Mouse (Mus musculus): ENCODE measurements around the gene Ccdc120. TPM values are rescaled to one million over a fixed set of nuclear protein-coding genes. Genes with fewer than 3 reads are reported as not detected.
A peak's percentile ranks its signal among the peaks of the same experiment; 100 is the strongest.
"Not testable (repeated sequence)": the region's sequence is repeated elsewhere in the genome, so short reads cannot be mapped to it uniquely, and the experiment has no call there.

The Ccdc120 gene
- total RNA-seq, 2 experiments from 2014 or later, result 5.2 to 6.9 TPM

DNA sequence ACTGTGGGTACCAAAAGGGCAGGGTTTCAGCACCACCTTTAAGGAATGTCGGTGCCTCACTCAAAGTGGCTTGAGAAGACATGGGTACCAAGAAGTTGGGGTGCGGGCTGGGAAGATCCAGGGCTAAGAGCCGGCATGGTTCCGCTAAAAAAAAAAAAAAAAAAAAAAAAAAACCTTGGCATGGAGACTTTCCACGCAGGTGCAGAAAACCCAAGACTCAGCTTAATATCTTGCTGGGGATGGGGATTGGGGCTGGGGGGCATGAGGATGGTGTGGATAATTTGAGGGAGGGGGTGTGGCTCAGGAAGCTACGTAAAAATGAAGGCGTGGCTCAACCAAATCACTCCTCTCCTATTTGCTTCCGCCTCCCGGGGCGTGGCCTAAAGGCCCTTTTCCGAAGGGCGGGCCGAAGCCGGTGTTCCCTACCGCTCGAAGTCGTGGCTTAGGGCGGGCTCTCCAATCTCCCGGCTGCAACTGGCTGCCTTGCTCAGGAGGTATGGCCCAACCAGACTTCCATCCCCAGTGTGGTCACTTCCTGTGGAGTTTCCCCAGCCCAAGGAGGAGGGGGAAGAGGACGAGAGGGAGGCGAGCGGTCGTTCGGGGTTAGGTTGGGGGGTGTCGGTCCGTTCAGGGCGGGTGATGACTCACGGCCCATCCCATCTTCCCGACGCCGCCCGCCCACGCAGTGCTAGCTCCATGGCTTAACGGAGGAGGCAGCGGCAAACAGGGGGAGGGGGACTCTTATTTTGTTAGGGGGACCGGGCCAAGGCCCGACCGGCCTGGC lies 11.6 kb upstream of the Ccdc120 start, which contains the start of gene Tfe3:
Gene Tfe3 (plus strand): TSS at position 424 of the 784 bp plus-strand sequence.
- peak; percentile 91 for DNase-seq

DNA sequence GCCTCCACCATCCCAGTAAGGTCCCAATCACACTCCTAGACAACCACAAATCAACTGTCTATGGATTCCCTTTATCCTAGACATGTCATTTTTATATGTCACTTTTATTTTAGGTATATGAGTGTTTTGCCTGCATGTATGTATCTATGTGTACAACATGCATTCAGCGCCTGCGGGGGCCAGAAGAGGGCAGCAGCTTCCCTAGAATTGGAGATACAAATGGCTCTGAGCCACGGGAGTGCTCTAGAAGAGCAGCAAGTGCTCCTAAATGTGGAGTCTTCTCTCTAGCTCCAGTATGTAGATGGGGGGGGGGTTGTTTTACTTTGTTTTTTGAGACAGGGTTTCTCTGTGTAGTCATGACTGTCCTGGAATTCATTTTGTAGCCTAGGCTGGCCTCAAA lies 2.9 kb upstream of the Ccdc120 start:
- DNase-seq, result peak; percentile 43

DNA sequence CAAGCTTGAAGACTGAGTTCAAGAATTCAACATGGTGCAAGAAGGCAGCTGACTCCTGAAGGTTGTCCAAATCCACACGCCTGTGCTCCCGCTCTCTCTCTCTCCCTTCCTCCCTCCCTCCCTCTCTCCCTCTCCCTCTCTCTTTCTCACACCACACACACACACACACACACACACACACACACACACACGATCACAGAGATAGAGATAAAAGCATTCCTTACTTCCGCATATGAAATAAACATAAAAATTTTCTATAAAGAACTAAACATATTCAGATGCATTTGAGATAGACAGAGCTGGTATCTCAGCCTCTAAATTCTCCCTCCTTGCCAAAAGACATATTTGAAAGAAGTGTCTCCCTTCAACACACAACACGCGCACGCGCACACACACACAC lies 5.3 kb downstream of the Ccdc120 start:
- DNase-seq, result no peak

DNA sequence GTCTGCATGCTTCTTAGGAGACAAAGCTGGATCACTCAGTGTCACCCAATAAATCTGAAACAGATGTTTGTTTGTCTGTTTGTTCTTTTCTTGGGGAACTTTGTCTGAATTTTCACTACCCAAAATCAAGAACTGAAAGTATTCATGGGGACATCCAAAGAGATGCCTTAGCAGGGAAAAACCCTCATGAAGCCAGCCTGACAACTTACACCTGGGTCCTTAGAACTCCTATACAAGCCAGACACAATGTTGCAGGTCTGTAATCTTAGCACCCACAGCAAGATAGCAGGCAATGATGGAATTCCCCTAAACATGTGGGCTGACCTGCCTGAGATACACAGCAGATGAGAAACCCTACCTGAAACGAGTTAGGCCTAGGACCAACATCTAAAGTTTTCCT lies 5.8 kb downstream of the Ccdc120 start:
- DNase-seq, result no peak

DNA sequence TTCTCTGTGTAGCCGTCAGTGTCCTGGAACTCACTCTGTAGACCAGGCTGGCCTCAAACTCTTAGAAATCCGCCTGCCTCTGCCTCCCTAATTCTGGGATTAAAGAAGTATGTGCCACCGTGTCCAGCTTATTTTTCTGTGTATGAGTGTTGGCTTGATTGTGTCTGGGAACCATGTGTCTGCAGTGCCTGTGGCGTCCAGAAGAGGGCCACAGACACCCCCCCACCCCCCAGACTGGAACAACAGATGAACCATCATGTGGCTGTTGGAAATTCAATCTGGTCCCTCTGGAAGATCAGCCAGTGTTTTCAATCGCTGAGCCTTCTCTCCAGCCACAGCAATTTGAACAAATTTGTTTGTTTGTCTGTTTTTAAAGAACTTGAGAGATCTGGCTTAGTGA lies 7.2 kb downstream of the Ccdc120 start:
- no peak for DNase-seq

DNA sequence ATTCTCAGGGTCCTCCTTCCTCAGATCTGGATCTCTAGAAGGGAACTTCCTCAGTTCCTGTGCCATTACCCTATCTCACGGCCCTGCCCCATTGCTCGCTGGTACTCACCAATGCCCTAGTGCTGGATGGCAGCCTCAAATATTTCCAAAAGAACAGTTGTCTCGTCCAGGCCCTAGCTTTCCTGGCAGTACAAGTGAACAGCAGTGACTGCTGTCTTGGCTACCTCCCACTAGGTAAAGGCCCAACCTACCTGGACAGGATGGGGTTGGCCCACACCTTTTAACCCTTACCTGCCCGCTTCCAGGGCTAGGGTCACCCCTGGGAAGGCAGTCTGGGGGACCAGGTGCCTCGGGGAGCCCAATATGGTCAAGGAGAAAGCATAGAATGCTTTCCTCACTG lies 9.6 kb downstream of the Ccdc120 start:
- no peak for DNase-seq

DNA sequence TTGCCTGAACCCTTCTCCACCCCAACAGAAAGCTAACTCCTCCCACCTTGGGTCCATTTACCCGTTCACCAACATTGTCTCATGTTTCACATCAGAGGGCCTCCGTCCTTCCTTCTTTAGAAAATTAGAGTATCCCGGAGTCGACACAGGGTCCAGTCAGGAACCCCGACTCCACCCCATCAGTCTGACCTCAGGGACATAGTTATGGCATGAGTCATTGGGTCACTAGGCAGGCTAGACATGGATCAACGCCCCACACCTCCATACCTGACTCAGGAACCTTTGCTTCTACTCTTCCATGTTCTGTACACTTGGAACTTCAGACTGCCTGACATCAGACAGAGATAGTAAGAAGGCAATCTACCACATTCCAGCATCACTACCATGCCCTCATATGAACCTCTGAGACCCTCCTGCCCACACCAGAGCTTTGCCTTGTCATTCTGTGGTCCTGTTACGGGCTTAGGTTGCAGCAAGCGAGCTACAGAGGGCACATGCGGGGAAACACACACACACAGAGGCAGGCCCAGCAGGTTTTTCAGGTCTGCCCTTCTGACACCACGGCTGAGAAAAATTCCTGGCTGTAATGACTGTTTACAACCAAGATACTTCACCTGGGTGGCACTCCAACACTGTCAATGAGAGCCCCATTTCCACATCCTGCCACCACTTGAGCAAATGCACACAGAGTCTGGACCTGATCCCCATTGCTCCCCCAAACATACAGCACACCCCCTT lies 10.5 kb downstream of the Ccdc120 start:
- no peak for DNase-seq

DNA sequence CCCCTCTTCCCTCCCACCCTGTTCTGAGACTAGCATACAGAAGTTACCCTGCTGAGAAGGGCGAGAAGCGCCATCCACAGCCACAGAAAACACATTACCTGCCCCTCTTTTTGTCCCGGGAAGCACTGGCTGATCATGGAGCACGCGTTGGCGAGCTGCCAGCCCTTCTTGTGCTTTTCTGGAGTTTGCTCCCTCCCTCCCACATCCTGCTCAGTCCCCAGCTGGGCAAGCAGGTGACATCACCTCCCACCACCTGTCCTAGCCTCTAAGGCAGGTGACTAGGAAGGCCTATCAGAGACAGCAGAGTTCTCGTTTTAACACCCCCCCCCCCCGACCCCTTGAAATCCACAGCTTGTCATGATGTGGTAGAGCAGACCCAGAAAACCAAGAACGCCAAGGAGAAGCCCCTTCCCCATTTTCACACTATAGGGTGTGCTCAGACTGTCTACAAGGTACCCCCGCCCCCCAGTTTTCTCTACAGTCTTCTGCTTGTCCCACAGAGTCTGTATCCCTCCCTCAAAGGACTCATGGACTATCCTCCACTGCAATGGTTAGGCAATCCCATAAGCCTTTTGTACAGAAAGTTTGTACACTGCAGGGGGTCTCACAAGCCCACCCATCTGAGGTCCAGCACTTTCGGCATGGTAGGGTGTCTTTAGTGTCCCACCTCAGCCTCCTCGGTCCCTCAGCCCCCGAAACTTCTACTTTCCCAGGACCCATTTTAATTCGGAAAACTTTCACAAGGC lies 11.2 kb downstream of the Ccdc120 start:
- DNase-seq, result peak; percentile 27

DNA sequence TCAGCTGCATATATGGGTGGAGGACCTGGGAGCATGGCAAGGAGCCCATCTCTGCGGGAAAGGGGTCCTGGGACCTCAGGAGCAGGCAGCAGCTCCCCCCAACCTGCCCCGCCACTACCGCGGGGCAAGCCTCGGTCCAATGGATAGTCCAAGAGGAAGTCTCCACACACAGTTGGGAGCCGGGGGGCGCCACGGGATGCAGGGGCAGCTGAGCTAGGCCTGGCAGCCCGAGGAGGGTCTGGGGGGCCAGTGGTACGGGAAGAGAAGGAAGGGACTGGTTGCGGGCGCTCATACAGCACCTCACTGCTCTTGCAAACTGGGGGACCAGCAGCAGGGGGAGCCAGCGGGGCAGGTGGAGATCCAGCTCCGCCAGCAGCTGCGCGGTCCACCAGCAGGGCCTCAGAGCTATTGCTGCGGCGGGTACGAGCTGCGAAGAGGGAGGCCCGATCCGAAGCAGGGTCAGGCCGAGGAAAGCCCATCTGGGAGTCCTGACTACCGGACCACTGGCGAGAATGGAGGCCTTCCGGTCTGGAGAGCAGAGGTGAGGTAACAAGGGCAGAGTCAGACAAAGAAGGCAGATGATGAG lies 17.0 kb downstream of the Ccdc120 start:
- peak; percentile 81 for DNase-seq

DNA sequence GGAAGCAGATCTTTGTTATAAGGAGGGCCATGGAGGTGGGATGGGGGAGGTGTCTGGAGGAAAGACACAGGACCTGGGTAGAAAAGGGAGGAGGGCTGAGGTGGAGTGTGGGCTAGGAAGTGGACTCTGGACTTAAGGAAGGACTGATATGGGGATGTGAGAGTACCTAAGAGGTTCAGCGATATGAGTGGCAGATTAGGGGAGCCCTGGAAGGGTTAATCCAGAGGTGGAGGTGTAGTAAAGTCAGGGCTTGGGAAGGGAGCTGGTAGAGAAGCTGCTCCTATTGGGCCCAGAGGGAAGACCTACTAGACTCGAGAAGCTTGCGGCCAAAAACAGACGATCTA lies 21.8 kb downstream of the Ccdc120 start:
- no peak for DNase-seq

DNA sequence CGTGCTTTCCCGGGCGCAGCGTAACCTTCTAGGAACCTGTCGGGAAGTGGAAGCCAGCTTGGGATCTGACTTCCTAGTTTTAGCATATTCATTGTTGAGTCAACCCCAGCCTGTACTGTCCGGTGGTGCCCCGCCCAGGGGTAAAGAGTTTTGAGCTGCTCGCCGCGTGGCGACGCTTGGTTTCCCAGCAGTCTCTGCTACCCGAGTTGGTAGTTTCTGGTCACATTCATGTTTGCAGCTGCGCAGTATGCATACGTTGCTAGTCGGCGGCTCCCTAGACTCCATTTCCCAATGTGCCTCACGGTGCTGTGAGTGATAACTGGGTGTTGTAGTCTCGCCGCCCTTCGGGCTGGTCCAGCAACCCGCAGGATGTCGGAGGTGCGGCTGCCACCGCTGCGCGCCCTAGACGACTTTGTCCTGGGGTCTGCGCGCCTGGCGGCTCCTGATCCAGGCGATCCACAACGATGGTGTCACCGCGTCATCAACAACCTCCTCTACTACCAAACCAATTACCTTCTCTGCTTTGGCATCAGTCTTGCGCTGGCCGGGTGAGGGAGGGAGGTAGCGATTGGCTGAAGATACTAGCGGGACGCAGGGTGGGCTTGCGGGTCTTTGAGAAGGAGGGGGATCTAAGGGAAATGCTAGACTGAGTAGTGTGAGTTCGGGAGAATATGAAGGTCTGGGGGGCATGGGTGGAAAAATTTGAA lies 22.3 kb downstream of the Ccdc120 start, which contains the start of gene Praf2:
Gene Praf2 (plus strand): TSS at position 225 of the 707 bp plus-strand sequence.
- peak; percentile 78 for DNase-seq

DNA sequence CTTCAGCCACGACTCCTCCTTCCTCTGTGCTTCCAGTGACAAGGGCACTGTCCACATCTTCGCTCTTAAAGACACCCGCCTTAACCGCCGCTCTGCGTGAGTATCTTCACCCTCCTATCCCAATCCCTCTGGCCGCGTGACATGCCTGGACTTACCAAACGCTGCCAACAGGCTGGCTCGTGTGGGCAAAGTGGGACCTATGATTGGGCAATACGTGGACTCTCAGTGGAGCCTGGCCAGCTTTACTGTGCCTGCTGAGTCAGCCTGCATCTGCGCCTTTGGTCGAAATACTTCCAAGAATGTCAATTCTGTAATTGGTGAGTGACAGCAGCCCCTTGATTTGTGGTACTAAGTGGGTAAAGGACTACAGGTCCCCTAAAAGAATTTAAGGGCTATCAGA lies 23.5 kb downstream of the Ccdc120 start:
- DNase-seq, result peak; percentile 45

DNA sequence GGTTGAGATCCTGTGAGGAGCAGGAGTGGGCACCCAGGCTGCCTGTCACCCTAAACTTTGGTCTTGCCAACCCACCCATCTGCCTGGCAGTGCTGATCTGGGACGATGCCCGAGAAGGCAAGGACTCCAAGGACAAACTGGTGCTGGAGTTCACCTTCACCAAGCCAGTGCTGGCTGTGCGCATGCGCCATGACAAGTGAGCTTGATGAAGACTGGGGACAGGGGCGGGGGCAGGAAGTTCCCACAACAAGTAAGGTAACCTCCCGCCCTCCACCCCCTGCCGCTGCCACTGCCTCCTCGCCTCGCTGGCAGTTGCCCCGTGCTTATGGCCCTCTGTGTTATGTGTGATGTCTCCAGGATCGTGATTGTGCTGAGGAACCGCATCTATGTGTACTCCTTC lies 24.9 kb downstream of the Ccdc120 start:
- DNase-seq, result no peak

DNA sequence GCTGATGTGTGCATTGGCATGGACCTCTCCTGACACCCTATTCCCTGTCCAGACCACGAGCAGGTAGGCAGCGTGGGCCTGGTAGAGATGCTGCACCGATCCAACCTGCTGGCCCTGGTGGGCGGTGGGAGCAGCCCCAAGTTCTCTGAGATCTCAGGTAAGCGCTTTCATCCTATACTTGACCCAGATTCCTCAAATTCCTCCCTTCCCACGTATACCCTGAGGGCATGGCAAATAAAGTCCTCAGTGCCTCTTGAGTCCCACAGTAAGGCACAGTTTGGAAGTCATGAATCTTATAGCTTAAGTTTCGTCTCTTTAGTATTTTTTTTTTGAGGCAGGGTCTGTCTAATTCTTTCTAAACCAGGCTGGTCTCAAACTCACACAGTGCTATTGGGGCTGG lies 26.6 kb downstream of the Ccdc120 start:
- DNase-seq, result no peak

DNA sequence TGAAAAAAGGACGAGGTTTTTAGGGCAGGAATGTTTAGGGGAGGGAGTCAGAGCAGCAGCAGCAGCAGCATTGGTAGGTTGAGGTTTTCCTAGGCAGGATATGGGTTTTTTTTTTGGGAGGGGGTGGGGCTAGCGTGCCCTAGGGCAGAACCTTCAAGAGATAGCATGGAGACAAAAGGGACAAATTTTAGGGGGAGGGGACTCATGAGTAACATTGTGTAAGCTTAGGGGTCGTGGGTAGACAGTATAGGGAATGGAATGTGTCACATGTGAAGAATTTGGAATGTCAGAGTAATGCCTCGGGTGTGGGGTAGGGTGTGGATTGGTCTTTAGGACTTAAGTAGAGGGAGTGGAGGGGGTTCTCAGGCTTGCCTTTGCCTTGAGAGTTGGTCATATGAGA lies 28.0 kb downstream of the Ccdc120 start:
- DNase-seq, result no peak

DNA sequence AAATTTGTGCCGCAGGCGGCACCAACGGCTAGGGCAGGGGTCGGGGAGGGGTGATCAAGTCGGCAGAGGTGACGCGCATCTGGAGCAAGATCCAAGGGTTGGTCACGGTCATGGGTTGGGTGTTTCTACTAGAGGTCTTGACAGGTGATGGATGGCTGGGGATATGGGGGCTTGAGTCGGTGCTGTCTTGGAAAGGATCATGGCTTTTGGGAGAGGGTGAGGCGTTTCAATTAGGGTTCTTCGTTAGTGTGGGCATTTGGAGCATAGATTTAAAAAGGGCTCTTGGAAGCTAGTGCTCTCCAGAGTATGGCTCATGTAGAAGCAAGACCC lies 28.5 kb downstream of the Ccdc120 start:
- no peak for DNase-seq

DNA sequence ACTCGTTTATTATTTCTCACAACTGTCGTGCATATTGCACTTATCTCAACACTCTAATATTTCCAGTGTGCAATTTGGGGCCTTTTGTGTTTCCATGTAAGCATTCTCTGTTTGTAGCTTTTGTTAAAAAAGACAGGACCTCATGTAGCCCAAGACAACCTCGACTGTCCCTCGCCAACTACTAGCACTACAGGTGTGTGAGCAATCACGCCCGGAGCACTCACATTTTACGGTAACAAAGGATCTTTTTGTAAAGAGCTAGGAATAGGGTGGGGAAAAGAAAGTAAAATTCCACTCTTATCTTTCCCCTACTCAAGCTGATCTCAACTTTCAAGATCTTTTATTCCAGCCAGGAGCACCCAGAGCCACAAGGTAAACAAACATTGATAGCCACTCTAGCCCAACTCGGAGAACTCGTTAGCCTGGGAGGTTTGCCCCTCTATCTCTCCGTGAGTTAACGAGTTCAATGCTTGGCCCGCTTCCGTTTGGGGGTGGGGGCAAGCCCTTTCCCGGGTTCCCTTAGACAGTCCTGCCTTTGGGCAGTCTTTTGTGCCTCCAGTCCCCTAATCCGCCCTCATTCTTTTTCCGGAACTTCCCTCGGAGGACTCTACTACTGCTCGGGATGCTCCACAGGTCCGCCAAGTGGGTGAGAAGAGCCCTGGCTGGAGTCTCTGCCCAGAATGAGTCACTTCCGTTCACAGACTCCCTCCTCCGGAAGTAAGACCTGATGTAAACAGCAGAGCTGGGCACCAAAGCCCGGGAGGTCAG lies 29.0 kb downstream of the Ccdc120 start, which contains the start of gene Gm45208:
Gene Gm45208 (plus strand): TSS at position 732 of the 768 bp plus-strand sequence.
- DNase-seq, result peak; percentile 75

DNA sequence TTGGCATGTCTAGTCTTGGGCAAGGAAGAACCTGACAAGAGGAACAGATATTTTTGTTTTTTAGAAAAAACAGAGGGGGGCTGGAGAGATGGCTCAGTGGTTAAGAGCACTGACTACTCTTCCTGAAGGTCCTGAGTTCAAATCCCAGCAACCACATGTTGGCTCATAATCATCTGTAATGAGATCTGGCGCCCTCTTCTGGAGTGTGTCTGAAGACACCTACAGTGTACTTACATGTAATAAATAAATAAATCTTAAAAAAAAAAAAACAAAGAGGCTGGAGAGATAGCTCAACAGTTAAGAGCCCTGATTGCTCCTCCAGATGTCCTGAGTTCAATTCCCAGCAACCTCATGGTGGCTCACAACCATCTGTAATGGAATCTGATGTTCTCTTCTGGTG lies 34.6 kb downstream of the Ccdc120 start:
- not testable (repeated sequence) for DNase-seq

DNA sequence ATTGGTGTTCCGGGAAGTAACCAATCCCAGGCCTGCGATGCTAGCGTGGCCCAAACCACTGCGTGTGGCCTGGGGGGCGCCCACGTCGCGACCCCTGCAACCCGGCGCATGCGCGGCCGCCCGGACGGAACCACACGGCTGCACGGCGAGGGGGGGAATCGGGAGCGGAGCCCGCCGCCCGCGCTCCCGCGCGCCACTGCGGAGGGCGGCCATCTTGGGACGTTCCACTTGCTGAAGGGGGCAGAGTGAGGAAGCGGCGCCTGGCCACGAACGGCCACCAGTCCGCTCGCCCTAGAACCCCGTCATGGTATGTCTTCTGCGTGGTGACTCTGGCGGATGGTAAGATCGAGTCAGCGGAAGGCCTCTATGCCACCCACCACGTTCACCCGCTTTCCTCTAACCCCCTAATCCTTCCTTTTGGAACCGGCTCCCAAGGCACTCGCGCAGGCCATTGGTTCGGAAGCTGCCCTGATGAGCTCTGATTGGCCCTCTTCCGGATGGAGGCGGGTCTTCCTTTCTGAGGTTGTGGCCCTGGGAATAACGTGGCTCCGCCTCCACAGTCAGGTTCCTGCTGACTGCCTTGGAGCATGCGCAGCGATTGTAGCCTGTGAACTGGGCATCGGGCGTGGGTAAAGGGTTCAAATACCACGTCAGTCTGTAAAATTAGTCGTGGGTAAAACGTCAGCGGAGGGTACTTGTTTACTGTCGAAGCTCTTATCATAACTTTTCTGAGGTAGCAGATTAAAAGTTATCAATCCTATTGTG lies 36.4 kb downstream of the Ccdc120 start, which contains the start of gene Wdr45:
Gene Wdr45 (plus strand): TSS at position 199 of the 765 bp plus-strand sequence.
- DNase-seq, result peak; percentile 89

DNA sequence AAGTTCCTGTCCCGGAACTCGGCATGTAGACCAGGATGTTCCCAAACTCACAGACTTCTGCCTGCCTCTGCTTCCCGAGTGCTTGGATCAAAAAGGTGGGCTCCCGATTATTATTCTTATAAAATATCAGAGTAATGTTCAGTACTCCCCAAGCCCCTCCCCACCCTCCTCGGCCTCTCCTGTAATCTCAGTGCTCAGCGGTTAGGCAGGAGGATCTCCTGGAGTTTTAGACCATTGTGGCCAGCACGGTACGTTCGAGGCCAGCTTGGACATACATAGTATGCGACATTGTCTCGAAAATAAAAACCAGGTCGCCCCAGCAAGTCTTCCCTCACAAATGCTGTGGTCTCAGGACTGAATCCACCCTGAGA lies 37.0 kb downstream of the Ccdc120 start:
- DNase-seq, result not testable (repeated sequence)

All from adrenal gland, postnatal 10 days (tissue).